Mouse (Mus musculus) adrenal gland, adult 2 months (tissue): ENCODE measurements around the gene Inafm2. TPM values are rescaled to one million over a fixed set of nuclear protein-coding genes. Genes with fewer than 3 reads are reported as not detected.

ENCODE experiments used
- DNase-seq: peaks from one replicate; pipeline ENCODE4 v3.0.0; 2021
- polyA plus RNA-seq: library from polyadenylated mRNA; depleted of rRNA; stranded (reverse); fragments of >200 nt; gene quantifications from 2 replicates; pipeline ENCODE4 v1.2.3, GENCODE M21; 2012
- total RNA-seq, 2 experiments: library from RNA; stranded (reverse); gene quantifications; 2 replicates each; pipeline ENCODE4 v1.2.3; 2021

Inafm2 gene
- total and polyA plus RNA-seq, 3 experiments: 22.1 to 45.0 (median 30.0) TPM

DNA sequence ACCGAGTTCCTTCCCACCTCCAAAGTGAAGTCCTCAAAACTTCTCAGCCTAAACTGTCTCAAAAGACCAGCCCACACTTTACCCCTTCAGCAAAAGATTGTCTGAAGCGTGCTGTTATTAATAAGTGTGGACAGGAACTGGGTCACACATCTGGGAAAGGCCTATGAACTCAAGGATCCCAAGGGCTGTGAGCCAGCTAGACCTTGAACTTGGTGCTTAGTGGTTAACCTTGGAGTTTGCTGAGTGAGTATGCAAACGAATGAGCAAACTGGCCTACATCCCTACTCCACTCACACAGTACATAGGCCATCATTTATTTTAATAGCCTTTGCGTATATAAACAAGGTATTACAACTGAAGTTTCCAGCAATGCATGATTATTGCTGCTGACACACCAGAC lies 20.0 kb upstream of the Inafm2 start:
- DNase-seq: peak; percentile 83

- DNase-seq: peak; percentile 7
Measured at GRCm38 (mm10) chr2:118726873-118727272, 18.7 kb upstream of the Inafm2 start.

GRCm38 (mm10) chr2:118727911-118728310 lies 17.6 kb upstream of the Inafm2 start:
- peak; percentile 2 for DNase-seq

- DNase-seq: no peak
Measured at GRCm38 (mm10) chr2:118728337-118728736, 17.2 kb upstream of the Inafm2 start, which contains the start of gene Plcb2. TSS of gene Plcb2 (minus strand) at chr2:118728438.

DNA sequence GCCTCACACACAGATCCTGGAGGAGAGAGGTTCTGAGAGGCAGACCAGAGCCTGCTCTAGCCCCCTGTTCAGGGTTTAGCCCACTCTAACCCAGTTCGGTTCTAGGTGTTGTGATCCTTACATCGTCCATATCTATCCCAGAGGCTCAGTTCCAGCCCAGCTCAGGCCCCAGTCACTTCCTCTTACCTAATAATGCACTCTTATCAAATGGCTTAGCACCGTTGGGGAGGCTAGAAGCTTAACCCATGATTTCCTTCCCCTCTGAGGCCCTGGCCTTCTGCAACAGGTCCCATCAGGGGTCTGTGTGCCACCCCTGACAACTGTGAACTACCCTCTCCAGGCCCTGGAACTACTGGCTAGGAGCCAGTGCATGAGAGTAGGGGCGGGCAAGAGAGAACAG lies 16.4 kb upstream of the Inafm2 start:
- DNase-seq: no peak

GRCm38 (mm10) chr2:118729816-118730621 lies 15.5 kb upstream of the Inafm2 start:
- DNase-seq: no peak

- DNase-seq: peak; percentile 87
Measured at GRCm38 (mm10) chr2:118730622-118730915, 15.0 kb upstream of the Inafm2 start.

DNA sequence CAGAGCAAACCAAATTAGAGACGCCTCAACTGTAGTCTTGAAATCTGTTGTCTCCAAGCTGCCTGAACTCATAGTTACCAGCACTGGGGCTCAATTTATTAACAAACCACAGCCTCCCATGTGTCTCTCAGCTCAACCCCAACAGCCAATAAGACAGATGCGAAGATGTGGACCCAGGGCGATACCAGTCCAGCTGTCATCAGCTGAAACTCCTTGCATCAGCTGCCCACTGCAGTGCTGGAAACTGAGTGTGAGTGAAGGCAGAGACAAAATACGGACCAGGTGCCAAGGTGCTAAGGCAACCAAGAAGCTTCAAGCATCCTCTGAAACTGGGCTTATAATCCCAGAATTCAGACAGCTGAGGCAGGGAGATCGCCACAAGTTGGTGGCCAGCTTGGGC lies 13.6 kb upstream of the Inafm2 start:
- DNase-seq: no peak

- DNase-seq: peak; percentile 0
Measured at GRCm38 (mm10) chr2:118733341-118733740, 12.2 kb upstream of the Inafm2 start.

DNA sequence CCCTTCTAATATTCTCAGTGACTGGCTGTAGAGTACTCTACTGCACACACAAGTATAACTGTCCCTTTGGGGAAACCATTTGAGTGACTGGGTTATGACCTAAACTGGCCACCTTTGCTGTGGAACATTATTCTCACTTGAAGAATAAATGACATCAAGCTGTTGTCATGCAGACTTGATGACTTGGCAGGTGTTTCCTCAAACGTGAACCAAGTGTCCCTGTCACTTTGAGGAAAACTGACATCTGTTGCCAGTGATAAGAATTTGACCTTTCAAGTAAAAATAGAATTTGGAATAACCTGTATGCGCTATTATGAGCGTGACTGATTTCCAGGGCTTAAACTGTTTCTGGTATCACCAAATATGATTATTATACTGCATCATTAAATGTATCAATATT lies 5.2 kb upstream of the Inafm2 start:
- no peak for DNase-seq

GRCm38 (mm10) chr2:118741183-118741582 lies 4.4 kb upstream of the Inafm2 start:
- DNase-seq: peak; percentile 1

- DNase-seq: peak; percentile 55
Measured at GRCm38 (mm10) chr2:118743261-118743943, 2.2 kb upstream of the Inafm2 start.

GRCm38 (mm10) chr2:118744621-118745020 lies 937 bp upstream of the Inafm2 start:
- peak; percentile 5 for DNase-seq

- peak; percentile 67 for DNase-seq
Measured at GRCm38 (mm10) chr2:118745915-118746901, 650 bp downstream of the Inafm2 start.

DNA sequence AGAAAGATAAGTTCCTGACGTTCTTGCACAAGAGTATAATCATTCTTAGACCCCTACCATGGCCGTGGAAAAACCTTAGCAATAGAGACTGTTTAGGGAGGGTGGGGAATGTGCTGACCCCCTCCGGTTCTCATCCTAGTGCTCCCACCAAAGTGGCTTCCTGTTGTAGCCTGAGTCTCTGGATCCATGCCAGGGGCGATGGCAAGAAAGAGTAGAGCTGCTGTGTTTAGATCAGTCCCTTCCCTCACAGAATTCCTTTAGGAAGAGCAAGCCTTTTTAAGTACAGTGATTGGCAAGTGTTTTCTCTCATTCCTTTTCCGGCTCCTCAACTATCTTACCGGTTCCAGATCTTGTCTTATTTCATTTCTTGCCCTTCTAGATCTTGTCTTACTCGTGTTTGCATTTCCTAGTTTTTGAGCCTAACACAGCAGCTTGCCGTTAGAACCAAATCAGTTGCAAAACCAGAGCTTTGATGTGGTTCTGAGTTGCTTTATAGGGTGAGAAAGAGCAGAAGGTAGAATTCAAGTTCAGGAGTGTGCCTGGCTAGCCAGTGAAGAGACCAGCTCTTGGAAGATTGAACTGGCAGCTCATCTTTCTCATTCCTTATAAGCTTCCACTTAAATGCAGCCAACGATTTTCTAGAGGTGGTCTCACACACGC lies 1.9 kb downstream of the Inafm2 start:
- no peak for DNase-seq

DNA sequence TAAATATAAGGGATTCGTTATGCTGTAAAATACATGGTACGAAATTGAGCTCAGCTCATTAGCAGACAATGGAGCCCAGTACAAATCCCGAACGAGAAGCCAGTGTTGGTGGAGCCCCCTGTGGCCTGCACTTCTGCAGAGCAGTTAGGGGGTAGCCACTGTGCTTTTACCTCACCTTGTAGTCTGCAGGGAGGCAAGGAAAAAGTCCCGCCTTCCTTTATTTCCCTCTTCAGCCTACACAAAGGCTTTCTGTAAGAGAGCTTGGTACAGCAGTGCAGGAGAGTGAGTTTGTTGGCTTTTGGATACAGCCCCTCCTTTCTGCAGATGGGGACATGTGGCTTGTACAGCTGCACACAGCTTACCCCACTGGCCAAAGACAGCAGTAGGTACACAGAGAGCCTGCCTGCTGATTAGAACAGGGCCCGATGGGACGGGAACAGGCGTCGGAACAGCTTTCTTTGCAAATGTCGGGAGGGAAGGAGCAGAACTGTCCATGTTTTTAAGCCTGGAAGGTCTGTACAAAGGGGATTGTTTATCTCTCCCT lies 3.9 kb downstream of the Inafm2 start:
- no peak for DNase-seq

- DNase-seq: no peak
Measured at GRCm38 (mm10) chr2:118750476-118750875, 4.9 kb downstream of the Inafm2 start.

DNA sequence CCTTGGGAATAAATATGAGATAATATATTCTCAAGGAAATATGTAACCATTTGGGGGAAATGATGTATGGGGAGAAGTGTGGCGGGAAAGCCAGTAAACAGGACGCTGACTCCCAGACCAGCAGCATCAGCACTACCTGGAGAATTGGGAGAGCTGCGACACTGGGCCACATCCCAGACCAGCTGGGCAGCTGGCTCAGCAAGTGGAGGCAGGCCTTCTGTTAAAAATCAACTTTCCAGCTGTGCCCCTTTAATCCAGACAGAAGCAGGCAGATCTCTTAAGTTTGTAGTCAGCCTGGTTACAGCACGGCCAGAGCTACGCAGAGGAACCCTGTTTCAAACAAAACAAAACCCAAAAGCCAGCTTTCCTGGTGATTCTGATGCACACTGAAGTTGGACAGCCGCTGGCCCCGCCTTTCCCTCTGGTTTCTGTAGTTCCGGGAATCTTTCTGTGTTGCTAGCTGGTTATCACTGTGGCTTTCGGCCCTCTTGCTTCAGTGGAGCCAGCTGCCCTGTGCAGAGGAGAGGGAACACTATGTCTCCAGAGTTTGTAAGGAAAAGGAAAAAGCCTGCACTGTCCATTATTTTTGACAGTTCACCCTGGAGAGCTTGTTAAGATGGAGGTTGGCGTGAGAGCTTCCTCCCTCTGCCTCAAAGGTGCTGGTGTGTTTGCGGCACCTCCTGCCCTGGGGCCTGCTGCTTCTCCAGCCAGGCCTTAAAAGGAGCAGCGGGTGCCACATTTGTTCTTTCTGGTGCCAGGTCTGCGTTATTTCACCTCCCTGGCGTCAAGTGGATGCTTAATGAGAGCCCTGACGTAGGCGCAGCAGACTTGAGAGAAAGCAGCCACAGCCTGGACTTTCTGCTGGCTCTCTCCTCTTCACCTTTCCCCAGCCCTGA lies 6.6 kb downstream of the Inafm2 start:
- DNase-seq: no peak

GRCm38 (mm10) chr2:118752792-118753108 lies 7.2 kb downstream of the Inafm2 start:
- DNase-seq: no peak

DNA sequence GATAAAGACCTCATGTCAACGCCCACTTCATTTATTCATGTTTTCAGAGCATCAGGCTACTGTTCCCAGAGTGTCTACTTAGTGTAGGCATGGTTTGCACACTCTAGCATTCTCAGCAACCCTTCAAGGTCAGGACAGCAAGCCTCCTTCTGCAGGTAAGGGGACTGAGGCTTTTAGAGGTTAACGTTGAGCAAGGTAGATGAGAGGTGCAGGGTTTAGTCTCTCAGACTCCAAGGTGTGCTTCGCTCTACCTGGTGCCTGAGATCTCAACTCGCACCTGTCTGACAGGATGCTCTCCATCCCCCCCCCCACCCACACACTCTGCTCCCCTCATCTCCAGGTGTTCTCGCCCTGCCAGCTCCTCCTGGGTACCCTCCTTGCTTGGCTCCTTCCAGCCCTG lies 8.6 kb downstream of the Inafm2 start:
- DNase-seq: no peak

- DNase-seq: no peak
Measured at GRCm38 (mm10) chr2:118755407-118755806, 9.8 kb downstream of the Inafm2 start.
